Mouse (Mus musculus): ENCODE data around the gene Rbm5.

- TF ChIP-seq CTCF (IDR thresholded peaks at IDR 0.05; ENCODE audit: extremely low read depth, insufficient read depth, low read length) (no peak), POLR2A (IDR thresholded peaks at IDR 0.05; ENCODE audit: extremely low read depth, insufficient read depth, low read length) (no peak)
Measured at GRCm38 (mm10) chr9:107706781-107707211, 64.0 kb downstream of the Rbm5 start.

All from cortical plate, adult 2 months (tissue).